Mouse (Mus musculus) G1E-ER4 (cell line): ENCODE measurements around the gene Rnf208. TPM values are rescaled to one million over a fixed set of nuclear protein-coding genes. Genes with fewer than 3 reads are reported as not detected.

Experiments
- GATA1 ChIP-seq: IDR thresholded peaks from one replicate; pipeline ENCODE4 v1.8.0; 2012; ENCODE audit warnings: low read length, inconsistent platforms
- polyA plus RNA-seq: library from polyadenylated mRNA; stranded (reverse); fragments of >175 nt; gene quantifications from 2 replicates; pipeline ENCODE4 v1.2.3, GENCODE M21; 2012

The Rnf208 gene
- polyA plus RNA-seq, 1 experiment, result 29.3 TPM

DNA sequence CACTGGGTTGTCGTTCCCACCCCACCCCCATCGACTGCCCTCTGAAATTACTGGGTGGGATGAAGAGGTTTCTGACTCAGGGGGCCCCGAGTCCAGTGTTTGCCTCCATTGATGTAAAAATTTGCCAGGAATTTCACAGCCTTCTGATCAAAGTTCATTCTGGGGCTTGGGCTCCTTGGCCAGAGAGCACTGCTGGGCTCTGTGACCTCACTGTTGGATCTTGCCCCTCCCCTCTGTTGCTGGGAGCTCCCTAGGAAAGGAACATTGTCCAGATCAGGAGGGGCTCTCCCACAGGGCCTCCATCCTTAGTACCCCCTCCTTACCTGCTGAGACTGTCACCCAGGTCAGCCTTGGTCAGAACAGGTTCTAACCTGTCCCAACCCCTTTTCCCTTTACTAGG is 27.6 kb upstream of the Rnf208 start, which contains the start of gene Stpg3:
Stpg3 (minus strand) TSS at position 194 of the 400 bp plus-strand sequence.
- no peak for TF ChIP-seq GATA1

DNA sequence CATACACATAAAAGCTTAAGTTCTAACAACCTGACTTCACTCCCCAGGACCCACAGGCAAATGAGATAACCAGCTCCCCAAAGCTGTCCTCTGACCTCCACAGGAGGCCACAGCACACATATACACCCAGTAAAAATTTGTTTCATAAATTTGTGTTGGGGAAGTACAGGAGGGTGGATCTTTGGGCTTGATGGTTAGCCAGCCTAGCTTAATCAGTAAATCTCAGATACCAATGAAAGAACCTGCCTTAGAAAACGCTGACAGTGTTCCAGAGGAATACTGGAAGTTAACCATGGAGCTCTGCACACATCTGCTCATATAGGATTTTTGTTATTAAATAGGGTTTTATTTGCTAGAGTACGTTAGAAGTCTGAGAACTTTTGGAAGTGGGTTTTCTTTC is 24.4 kb upstream of the Rnf208 start:
- TF ChIP-seq GATA1, result no peak

DNA sequence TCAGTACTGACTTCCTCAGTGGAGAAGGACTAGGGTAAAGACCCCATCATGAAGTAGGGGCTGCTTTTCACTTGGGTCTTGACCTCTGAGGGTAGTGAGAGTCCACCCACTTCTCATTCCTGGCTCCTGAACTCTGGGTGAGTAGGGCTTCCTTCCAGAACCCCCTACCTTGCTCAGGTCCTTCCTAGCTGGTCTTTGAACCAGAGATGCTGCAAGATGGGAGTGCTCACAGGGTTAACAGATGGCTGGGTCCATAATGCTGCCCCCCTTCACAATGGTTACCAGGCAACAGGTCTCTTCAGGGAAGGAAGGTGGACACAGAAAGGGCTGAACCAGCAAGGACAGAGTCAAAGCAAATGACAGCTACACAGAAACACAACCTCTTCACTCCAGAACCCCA is 23.6 kb upstream of the Rnf208 start, which contains the start of gene Fam166a:
Fam166a (plus strand) TSS at position 301 of the 400 bp plus-strand sequence.
- TF ChIP-seq GATA1, result no peak

DNA sequence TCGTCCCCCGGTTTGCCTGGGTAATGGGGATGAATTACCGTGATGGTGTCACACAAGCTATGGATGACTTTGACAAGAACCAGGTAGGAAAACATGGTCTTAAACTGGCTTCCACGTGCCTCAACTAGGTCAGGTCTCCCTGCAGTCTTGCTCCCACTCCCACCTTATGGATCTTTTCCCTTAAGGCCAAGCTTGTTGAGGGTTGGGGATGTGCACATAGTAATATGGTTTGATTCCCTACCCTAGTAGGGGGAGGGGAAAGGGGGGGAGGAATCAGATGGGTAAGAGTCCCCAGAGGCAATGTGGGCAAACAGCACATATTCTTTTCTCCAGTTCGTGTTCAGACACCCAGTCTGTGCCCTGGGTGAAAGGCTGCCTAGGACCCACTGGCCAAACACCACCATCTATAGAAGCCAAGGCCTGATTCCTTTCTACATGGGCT is 20.7 kb upstream of the Rnf208 start:
- TF ChIP-seq GATA1, result no peak

DNA sequence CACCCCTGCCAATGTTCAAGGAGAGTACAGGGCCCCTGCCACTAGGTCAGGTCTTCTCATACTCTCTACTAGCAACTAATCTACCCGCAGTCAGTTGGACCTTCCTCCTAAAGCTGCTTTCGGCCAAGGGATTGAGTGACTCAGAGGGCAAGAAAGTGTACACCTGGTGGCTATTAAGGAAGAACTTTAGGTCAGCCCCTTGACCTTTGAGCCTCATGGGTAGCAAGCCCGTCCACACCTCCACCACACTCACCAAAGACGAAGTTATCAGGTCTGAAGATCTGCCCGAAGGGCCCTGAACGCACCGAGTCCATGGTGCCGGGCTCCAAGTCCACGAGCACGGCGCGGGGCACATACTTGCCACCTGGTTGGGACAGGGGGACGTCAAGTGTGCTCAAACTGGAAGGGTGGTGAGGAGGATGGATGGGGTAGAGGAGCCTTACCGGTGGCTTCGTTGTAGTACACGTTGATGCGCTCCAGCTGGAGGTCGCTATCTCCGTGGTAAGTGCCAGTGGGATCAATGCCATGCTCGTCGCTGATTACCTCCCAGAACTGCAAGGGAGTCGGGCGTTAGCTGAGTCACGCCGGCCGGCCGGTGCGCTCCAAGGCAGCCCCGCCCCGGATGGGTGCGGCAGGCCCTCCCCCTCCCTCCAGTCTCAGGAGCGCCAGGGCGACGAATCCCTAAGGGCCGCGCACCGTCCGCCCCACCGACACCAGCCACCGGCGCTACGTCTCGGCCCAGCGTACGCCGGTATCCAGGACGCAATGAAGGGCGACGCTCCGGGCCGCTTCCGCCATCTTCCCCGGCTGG is 18.2 kb upstream of the Rnf208 start:
- TF ChIP-seq GATA1, result no peak

DNA sequence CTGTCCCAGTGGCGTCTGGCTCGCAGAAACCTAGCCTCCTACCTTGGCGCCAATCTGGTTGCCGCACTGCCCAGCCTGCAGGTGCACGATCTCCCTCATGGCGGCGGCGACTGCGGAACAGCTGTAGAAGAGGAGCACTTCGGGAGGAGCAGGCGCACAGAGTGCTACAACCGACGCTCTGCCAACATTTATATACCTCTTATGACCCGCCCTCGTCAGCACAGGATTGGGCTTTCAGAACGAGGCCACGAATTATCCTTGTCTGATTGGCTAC is 17.6 kb upstream of the Rnf208 start, which contains the start of gene Tubb4b:
Tubb4b (minus strand) TSS at position 211 of the 274 bp plus-strand sequence.
- no peak for TF ChIP-seq GATA1

DNA sequence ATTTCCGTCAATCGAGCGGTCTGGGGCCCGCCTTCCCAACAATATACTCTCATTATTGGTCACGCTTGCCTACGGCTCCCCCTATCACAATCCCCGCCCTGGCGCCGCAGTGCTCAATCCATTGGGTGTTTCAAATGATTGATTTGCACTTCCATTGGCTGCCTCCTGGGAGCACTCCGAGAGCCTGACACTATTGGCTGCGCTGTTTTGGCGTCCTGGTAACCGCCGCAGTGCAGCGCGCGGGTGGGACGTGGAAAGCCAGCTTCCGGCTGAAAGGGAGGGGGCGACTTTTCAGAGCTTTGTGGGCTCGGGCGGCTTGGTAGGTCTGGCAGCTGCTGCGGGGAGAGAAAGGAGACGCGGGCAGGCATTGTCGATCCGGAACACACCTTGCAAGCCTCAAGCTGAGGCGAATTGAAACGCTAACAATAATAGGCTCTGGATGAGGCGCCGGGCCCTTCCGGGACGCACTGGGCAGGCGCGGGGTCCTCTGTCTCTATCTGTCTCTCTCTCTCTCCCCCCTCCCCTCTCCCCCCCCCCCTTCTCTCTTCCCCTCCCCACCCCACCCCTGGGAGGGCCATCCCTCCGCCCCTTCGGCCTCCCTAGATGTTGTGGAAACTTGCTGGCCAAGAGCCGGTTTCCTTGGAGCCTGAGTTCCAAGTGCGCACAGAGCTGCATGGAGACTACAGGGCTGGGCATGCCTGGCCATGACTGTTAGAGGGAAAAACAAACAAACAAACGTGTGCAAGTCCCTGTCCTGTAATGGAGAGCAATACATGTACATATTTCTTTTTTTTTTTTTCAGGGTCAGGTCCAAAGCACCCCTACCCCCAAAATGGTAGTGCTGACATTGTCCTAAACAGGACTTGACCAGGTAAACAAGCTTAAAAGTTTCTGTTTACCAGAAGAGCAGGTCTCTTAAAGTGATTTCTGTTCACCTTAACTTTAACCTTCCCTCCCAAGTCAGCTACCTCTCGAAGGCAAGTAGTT is 17.0 kb upstream of the Rnf208 start:
- TF ChIP-seq GATA1, result no peak

DNA sequence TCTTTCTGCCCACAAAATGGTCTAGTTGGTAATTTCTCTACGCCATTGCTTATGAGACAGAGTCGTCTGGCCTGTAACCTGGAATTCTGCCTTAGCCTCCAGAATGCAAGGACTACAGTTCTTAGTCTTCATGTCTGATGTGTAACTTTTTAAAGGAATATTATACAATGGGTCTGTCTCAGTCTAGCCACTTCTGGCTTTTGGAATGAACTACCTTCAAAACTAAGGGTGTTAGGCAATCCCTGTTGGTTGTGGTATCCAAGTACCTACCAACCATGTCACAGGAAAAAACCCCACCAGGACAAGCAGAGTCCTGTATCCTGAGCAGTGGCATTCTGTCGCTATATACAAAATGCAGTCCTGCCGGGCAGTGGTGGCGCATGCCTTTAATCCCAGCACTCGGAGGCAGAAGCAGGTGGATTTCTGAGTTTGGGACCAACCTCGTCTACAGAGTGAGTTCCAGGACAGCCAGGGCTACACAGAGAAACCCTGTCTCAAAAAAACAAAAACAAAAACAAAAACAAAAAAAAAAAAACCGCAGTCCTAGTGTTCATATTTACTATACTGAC is 16.2 kb upstream of the Rnf208 start:
- no peak for TF ChIP-seq GATA1

DNA sequence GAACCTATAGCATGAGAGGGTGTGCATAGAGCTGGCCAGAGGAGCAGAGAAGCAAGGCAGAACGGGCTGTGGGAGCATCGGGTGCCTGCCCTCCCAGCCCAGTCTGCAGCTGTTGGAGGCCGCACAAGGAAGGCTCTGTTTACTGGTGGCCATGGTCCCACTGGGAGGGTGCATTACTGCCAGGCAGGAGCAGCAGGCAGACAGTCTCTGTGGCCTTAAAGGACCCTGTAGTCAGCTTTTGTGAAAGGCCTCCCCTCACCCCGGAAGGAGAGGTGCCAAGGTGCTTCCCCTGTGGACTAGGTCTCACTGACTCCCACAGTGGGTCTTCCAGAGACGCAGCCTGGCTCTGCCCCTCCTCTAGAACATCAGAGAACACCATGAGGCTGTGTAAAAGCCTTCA is 15.2 kb upstream of the Rnf208 start:
- TF ChIP-seq GATA1, result no peak

DNA sequence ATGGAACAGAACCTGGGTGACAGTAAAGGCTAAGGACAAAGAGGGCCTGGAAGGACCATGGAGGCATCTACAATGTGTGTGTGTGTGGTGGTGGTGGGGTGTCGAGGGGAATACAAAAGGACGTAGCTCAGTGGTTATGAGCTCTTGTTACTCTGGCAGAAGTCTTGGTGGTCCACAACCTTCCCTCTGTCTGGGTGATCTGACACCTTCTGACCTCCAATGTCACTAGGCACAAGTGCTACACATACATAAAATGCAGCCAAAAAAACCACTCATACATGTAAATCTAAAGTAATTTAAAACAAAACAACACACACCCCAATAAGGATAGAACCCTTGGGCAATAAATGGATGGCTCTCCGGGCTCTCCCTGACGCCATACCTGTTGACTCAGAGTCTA is 14.6 kb upstream of the Rnf208 start:
- TF ChIP-seq GATA1, result no peak

DNA sequence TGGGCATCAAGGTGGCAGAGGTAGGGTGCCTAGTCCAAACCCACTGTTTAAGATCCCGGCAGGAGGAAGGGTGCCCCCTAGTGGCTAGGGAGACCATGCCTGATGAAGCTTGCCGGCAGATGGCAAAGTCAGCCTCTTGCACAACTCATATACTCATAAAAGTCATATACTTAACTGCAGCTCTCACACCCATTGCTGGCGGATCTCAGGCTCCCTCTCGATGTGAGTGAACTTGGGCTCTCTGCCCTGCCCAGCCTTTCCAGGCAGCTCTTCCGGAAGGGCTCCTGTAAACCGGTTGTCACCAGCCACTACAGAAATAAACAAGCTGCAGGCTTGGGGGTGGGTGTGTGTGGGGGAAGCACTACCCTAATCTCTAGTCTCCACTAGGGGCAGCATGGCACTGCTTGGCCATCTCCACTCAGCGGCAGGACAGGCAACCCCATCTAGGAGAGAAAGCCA is 13.6 kb upstream of the Rnf208 start:
- TF ChIP-seq GATA1, result no peak

DNA sequence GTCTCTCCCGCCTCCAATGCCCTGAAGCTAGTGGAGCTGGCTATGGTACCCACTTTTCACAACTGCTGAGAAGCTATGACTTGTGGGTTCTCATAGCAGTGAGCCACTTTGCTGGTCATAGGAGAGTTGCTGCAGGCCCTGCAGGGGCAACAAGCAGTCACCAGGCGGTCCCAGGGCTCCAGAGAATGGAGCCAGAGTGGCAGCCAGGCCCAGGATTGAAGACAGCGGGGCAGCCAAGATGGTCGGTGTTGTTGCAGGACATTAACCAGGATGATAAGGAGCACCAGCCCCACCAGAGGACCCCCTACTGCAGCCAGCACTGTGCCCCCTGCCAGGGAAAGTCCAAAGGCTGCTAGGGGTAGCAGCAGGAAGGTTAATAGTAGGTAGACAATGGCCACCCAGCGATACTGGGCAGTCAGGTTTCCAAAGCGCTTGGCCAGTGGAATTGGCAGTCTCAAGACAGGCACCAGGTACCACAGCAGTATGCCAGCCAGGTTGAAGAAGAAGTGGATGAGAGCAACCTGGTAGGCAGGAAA is 13.0 kb upstream of the Rnf208 start:
- TF ChIP-seq GATA1, result no peak

DNA sequence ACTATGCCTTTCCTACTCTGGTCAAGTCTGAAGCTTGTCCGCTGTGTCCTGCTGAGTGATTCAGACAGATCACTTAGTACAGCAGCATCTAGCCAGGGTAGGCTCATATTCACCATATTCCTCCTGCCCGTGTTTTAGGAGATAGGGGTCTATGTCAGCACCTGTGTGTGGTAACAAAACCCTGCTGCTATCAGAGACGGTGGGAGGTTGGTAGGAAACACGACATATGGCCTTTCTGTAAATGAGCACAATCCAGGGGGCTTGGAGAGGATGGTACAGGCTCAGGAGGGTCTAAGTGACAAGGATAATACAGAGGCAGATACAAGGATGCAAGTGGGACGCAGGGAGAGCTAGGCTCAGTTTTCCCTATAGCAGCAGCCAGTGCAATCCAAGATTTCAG is 12.5 kb upstream of the Rnf208 start:
- no peak for TF ChIP-seq GATA1

DNA sequence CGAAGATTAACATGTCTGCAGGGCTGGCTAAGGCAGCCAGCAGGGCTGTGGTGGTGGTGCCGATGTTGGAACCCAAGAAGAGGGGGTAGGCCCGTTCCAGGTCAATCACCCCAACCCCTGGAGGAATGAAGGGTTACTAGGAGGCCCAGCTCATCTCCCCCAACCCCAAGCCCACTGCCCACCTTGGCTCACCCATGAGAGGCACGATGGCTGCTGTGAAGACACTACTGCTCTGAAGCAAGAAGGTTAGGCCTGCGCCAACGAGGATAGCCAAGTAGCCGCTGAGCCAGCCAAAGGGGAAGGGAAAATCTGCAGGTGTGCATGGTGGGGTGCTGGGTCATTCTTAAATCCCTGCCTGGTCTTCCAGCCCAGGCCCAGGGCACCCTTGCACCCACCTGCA is 11.5 kb upstream of the Rnf208 start:
- no peak for TF ChIP-seq GATA1

DNA sequence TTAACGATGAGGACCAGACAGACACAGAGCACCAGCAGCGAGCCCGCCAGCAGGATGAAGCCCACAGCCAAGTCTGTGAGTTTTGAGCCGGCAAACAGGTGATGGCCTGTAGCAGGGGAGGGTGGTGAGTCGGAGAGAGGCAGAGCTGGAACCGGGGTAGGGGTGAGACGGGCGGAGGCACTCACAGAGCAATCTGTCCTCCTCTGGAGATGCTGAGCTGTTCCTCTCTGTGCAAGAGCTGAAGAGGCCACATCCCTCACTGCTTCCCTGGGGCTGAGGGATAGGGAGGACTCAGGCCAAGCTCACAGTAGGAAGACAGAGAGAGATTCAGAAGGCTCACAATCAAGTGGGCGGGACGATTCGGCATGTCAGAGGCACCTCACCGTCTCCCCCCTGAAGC is 11.0 kb upstream of the Rnf208 start:
- no peak for TF ChIP-seq GATA1

DNA sequence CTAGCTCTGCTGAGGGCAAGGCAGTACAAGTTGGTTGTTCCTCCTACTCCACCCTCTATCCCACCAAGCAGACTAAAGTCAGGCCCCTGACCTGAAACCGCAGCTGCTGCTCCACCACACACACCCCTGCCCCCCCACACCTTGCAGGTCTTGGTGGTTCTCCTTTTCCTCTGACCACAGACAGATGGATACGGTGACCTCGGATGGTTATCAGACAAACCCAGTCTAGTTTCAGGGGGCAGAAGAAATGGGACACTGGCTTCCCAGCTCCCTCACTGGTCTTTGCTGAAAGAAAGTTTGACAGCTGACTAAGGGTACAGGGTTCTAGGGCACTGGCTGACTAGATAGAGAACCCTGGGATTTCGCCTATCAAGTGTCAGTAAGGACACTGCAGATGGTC is 8.6 kb upstream of the Rnf208 start:
- peak; percentile 66 for TF ChIP-seq GATA1

DNA sequence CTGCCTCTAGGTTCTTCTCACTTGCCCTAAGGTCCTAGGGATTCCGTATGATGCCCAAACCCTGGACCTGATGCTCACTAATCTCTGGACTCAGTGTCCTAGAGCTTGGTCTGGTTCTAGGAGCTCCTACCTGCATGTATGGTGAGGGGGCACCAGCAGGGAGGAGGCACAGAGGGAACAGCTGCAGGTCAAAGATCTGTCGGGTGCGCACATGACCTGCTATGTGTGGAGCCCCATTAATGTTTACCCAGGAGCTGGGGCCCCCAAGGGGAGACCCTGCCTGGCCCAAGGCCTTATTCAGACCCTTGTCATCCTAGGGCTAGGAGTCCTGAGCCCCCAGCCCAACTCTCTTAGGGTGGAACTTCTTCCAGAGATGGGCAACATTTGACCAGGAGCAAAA is 8.0 kb upstream of the Rnf208 start, which contains the start of gene Slc34a3:
Slc34a3 (minus strand) TSS at position 315 of the 400 bp plus-strand sequence.
- no peak for TF ChIP-seq GATA1
